Mouse (Mus musculus) lung, postnatal 14 days (tissue): Measurements from ENCODE around the gene Robo2.
"Not testable (repeated sequence)": the region's sequence is repeated elsewhere in the genome, so short reads cannot be mapped to it uniquely, and the experiment has no call there.

Experiments used
- DNase-seq: peaks from one replicate; pipeline ENCODE4 v3.0.0; 2021

The Robo2 gene

DNA sequence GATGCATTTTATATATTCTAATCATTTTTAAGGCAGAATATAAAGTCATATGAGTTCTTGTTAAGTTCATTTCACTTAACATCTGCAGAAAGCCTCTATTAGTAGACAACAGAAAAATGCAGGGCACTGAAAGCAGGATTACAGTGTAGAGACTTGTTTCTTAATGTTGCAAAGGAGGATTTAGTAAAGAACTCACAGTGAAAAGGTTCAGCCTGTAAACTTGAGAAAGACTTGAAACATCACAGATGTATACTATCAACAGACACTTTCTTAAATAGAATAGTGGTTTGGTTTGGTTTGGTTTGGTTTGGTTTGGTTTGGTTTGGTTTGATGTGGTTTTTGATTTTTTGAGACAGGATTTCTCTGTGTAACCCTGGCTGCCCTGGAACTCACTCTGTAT lies 349.7 kb downstream of the Robo2 start:
- no peak for DNase-seq

DNA sequence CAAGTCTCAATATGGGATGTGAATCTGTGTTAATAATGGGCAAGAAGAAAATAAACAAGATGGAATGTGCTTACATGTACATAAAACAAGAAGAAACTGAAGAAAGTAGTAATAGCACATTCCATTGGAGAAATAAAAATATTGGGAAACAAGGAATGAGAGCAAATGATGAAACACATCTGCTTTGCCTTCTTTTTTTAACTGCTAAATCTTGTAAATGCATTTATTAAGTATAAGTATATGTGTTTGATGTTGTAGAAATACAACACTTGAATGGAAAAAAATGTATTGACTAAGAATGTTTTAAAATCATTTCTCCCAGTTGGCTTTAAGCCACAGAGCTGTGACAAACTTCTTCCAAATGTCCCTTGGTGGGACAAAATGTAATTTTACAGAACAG lies 350.1 kb downstream of the Robo2 start:
- no peak for DNase-seq

GRCm38 (mm10) chr16:74056886-74057285 lies 354.7 kb downstream of the Robo2 start:
- DNase-seq: no peak

DNA sequence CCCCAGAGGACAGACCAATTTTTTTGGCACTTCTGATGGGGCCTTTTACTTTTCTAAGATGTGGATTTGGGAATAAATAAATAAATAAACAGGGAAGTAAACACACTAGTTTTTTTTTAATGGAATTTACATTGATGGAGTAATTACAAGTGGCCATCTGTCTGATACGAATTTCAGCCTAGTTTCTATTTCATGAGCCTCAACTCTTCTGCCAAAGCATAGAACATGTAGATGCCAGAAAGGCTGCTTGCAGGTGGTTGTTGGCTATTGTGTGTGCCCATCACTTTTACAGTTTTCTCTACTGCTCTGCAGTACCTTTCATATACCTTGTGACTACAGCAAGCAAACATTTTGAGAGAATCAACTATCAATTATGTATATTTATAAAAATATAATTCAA lies 355.4 kb downstream of the Robo2 start:
- DNase-seq: no peak

GRCm38 (mm10) chr16:74055061-74055751 lies 356.4 kb downstream of the Robo2 start:
- DNase-seq: peak; percentile 64

- DNase-seq: no peak
These were observed 362.2 kb downstream of the Robo2 start for GRCm38 (mm10) chr16:74049467-74049866.

DNA sequence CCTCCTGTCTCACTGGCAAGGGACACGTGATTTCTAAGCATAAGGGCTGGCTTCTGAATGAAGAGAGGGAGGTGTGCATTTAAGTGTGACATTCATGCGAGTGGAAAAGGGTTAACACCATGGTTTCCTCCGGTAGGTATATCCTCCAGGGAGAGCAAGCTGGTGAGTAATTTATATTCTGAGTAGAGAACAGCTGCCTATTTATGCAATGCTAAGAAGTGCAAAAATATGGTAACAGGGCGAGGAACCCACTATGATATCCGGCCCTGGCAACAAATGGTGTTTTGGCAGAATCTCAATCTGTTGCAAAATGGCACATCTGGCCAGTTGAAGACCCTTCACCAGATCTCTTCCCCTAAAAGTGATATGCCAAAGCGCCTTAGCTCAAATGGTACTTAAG lies 362.6 kb downstream of the Robo2 start:
- no peak for DNase-seq

DNA sequence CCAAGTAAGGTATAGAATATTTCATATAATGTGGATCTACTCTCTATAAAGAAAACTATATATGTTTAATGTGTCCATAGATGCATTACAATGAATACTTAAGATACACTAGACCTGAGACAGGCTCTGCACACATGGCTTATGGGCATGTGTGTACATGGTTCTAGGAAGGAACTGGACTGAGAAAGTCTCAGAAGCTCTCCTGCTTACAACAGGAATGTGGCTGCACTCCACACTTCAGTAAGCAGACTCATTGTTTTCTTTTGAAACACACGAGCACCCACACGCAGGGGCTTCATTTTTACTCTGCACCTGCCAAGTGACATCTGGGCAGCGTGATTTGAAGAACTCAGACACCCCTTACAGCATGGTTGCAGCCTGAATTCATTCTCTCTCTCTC lies 364.4 kb downstream of the Robo2 start:
- no peak for DNase-seq

- DNase-seq: not testable (repeated sequence)
These were observed 370.8 kb downstream of the Robo2 start for GRCm38 (mm10) chr16:74040797-74041196.

GRCm38 (mm10) chr16:74027822-74028221 lies 383.8 kb downstream of the Robo2 start:
- no peak for DNase-seq

GRCm38 (mm10) chr16:74022281-74022978 lies 389.2 kb downstream of the Robo2 start:
- peak; percentile 7 for DNase-seq

DNA sequence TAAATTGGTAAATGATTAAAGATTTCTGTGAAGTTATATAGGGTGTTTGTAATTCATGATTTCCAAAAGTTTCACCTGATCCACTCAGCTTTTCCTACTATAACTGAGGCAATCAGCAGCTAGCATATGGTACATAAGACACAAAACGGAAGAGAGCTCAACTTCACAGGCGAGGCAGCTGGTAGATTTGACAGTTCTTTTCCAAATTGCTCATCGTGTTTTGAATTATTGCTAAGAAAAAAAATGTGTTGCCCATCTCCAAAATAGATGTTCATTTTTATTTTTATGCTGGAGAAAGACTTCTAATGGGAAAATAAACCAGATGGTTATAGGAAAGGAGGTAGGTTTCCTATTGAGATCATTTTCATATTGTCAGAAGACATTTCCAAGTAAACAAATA lies 405.9 kb downstream of the Robo2 start:
- no peak for DNase-seq

DNA sequence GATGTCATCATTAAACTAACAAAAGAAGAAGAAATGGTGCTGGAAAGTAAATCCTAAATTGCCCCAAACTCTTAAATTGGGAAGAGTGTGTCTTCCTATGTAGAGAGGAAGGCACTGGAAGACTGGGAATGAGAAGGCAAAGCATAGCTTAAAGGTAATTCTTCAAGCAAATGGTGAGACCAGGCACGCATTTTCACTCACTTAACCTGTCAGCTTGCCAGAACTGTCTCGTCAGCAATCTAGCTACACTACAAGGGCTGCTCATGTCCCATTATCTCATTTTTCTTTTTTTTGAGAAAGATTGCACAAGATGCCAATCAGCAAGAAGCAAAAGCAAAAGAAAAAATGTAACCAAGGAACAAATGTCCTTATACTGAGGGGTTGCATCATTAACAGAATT lies 410.3 kb downstream of the Robo2 start:
- no peak for DNase-seq

- no peak for DNase-seq
These were observed 420.4 kb downstream of the Robo2 start for GRCm38 (mm10) chr16:73991212-73991611.

- no peak for DNase-seq
These were observed 442.1 kb downstream of the Robo2 start for GRCm38 (mm10) chr16:73969573-73969972.

DNA sequence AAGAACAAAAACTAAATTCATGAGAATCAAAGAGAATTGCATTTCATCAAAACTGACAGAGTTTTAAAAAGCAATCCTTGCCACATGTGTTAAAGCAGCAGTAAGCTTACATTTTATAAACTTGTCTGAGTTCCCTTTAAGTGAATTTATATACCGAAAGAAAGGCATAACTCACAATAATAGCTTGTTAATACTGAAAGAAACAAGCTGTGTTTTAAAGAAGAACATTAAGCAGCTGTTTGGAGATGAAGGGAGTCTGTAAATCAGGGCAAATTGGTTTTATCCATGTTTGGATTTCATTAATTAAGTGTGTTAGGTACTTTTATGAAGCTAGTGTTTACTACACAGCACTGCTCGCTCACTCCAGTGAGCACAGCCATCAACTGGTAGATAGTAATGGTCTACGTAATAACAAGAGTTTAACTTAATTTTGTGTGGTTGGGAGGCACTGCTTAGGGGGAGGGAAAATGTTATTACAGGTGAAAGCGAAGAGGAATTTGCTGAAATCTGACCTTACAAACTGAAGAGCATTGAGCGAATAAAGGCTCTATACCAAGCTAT lies 447.2 kb downstream of the Robo2 start:
- DNase-seq: no peak

DNA sequence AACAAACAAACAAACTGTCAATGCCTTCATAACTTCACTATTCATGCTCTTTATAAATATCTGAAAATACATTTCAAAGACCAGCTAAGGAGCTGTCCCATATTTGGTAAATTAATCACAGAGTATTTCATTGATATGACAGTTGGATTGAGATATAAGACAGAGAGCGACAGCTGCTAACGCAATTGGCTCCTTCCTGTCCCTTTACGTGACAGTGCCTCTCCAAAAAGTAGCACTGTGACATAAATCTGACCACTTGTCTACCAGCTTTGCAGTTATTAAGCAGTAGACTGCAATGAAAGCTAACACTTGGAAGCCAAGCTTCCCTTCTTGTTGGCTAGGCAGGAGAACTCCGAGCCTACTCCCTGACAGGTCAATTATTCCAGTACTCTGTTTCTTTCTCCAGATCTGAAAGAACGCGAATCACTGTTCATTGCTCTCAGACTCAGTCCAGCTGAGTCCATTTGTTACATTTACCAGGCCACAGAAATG lies 452.1 kb downstream of the Robo2 start:
- no peak for DNase-seq

DNA sequence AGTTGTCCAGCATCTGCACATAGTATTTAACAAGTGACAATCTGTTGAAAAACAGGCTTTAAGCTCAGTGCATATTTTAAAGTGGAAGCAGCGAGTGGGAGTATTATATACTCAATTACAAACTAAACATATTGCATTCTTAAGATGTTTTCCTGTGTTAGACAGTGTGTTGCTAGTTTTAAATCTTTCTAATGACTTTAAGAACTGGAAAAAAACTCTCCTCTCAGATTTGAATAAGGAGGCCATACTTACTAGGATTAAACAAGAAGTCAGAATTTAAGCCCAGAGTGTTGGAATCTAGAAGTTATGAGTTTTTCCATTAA lies 453.1 kb downstream of the Robo2 start:
- DNase-seq: no peak

GRCm38 (mm10) chr16:73957675-73958523 lies 453.7 kb downstream of the Robo2 start:
- no peak for DNase-seq

DNA sequence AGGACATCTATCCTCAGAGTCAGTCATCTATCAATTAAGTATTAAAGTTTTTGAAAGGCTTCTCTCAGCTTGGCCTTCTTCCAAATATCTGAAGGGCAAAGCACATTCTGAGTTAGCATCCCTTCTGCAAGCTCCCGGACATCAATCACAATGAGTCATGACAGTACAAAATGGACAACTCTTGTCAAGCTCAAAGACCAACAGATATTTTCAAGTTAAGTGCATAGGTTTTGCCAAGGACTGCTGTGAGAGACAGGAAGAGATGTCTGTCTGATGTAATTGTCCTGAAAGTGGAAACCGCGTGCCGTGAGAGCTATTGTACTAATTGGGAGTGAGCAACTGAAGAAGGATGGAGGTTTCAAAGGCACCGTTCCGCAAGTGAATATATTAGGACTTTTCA lies 465.5 kb downstream of the Robo2 start:
- DNase-seq: no peak

DNA sequence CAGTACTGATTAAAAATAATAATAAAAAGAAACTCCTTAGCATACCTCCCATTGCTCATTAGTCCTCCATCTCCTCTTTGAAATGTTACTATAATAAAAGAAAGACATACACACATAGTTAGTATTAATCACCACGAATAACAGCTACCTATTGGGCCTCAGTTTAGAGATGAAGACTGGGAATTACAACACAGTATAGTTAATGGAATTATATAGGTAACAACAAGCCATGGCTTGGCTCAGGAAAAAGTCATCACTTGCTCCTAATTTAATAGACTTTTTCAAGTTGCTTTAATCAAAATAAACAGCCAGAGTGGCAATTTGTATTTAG lies 471.4 kb downstream of the Robo2 start:
- DNase-seq: no peak

- DNase-seq: no peak
These were observed 472.0 kb downstream of the Robo2 start for GRCm38 (mm10) chr16:73939423-73940210.

GRCm38 (mm10) chr16:73930323-73930722 lies 481.3 kb downstream of the Robo2 start:
- DNase-seq: peak; percentile 5
